Mouse (Mus musculus) C2C12 (cell line): ENCODE results near the gene Gm10260. TPM values are rescaled to one million over a fixed set of nuclear protein-coding genes. Genes with fewer than 3 reads are reported as not detected.

ENCODE experiments used
- H3K27me3 ChIP-seq: one replicate; pipeline ENCODE4 v1.6.1; 2011; ENCODE audit not compliant: control insufficient read depth, insufficient read depth, insufficient read length
- H3K36me3 ChIP-seq: one replicate; pipeline ENCODE4 v1.6.1; 2011; ENCODE audit not compliant: control insufficient read depth, insufficient read depth
- H3K4me3 ChIP-seq: one replicate; pipeline ENCODE4 v1.5.1; 2011; ENCODE audit warnings: mild to moderate bottlenecking, control low read depth; ENCODE audit not compliant: poor library complexity, insufficient read depth, severe bottlenecking
- H3K79me2 ChIP-seq: one replicate; pipeline ENCODE4 v1.6.1; 2011; ENCODE audit not compliant: control insufficient read depth, insufficient read depth
- H3K79me3 ChIP-seq: one replicate; pipeline ENCODE4 v1.6.1; 2011; ENCODE audit warnings: low read depth, control low read depth
- H3ac ChIP-seq: one replicate; pipeline ENCODE3; 2011; ENCODE audit warnings: low read depth; ENCODE audit not compliant: control insufficient read depth, insufficient read length
- CEBPB ChIP-seq: IDR thresholded peaks from one replicate; pipeline ENCODE4 v1.6.1; 2011; ENCODE audit warnings: low read depth, mild to moderate bottlenecking, control low read depth, moderate library complexity
- CTCF ChIP-seq: IDR thresholded peaks from one replicate; pipeline ENCODE4 v1.5.1; 2011; ENCODE audit not compliant: control insufficient read depth, insufficient read depth, insufficient read length
- FOSL1 ChIP-seq: IDR thresholded peaks from one replicate; pipeline ENCODE4 v1.8.0; 2011; ENCODE audit warnings: mild to moderate bottlenecking, low read length; ENCODE audit not compliant: poor library complexity, insufficient read depth, severe bottlenecking
- MAX ChIP-seq: IDR thresholded peaks from one replicate; pipeline ENCODE4 v1.6.1; 2011; ENCODE audit warnings: mild to moderate bottlenecking, control low read depth
- MYOD1 ChIP-seq: IDR thresholded peaks from one replicate; pipeline ENCODE4 v1.6.1; 2011; ENCODE audit warnings: low read depth; ENCODE audit not compliant: control insufficient read depth, insufficient read length
- MYOG ChIP-seq: IDR thresholded peaks from one replicate; pipeline ENCODE4 v1.6.1; 2011; ENCODE audit not compliant: control insufficient read depth, insufficient read length; ENCODE audit errors: extremely low read depth
- USF1 ChIP-seq: IDR thresholded peaks from one replicate; pipeline ENCODE4 v1.6.1; 2011; ENCODE audit warnings: low read depth, mild to moderate bottlenecking, control low read depth, moderate library complexity
- polyA plus RNA-seq: library from polyadenylated mRNA; unstranded; fragments of >200 nt; fragmentation: generic; extraction: Trizol; gene quantifications from one replicate; pipeline ENCODE4 v1.2.1, GENCODE M21; 2012; ENCODE audit warnings: missing spikeins

Gm10260 gene
- polyA plus RNA-seq, 1 experiment = 5,339 TPM

GRCm38 (mm10) chr13:97735931-97736330 is 24.5 kb downstream of the Gm10260 start:
- H3K79me3 ChIP-seq = no peaks in the 10 kb centered on the region
- no peak overlapping the region for H3ac ChIP-seq
- no peaks in the 10 kb centered on the region for H3K79me2 ChIP-seq
- TF ChIP-seq MYOG = no peak
- TF ChIP-seq CTCF = no peak
- no peak overlapping the region for H3K4me3 ChIP-seq
- H3K27me3 ChIP-seq = no peaks in the 10 kb centered on the region
- H3K36me3 ChIP-seq = no peaks in the 10 kb centered on the region

- Histone ChIP-seq H3K79me3 (no peaks in the 10 kb centered on the region), H3K4me3 (no peak overlapping the region), H3K36me3 (no peaks in the 10 kb centered on the region), H3K27me3 (no peaks in the 10 kb centered on the region), H3ac (no peak overlapping the region), H3K79me2 (no peaks in the 10 kb centered on the region)
- TF ChIP-seq CEBPB = no peak
- no peak for TF ChIP-seq FOSL1
- no peak for TF ChIP-seq MAX
- TF ChIP-seq MYOG = no peak
- no peak for TF ChIP-seq USF1
- TF ChIP-seq CTCF = no peak
These were observed 25.7 kb downstream of the Gm10260 start for GRCm38 (mm10) chr13:97734760-97735159.

GRCm38 (mm10) chr13:97725160-97725825 is 35.1 kb downstream of the Gm10260 start:
- TF ChIP-seq MYOD1 (no peak), MYOG (no peak)
- no peak overlapping the region for H3K4me3 ChIP-seq
- H3K27me3 ChIP-seq = no peaks in the 10 kb centered on the region

GRCm38 (mm10) chr13:97724551-97724950 is 35.9 kb downstream of the Gm10260 start:
- no peaks in the 10 kb centered on the region for H3K27me3 ChIP-seq
- no peak overlapping the region for H3K4me3 ChIP-seq
- H3K79me3 ChIP-seq = no peaks in the 10 kb centered on the region
- H3ac ChIP-seq = no peak overlapping the region
- TF ChIP-seq CTCF (no peak), USF1 (no peak), FOSL1 (no peak), MYOG (no peak), CEBPB (no peak), MAX (no peak)
- H3K36me3 ChIP-seq = no peaks in the 10 kb centered on the region
- H3K79me2 ChIP-seq = no peaks in the 10 kb centered on the region

More at GRCm38 (mm10) chr13:97725160-97725825, 35.1 kb downstream of the Gm10260 start:
- Histone ChIP-seq H3K36me3 (no peaks in the 10 kb centered on the region), H3K79me2 (no peaks in the 10 kb centered on the region), H3K79me3 (no peaks in the 10 kb centered on the region), H3ac (no peak overlapping the region)

- TF ChIP-seq CTCF (no peak), FOSL1 (no peak), MAX (no peak), MYOD1 (no peak), MYOG (no peak), USF1 (no peak), CEBPB (no peak)
- Histone ChIP-seq H3ac (no peak overlapping the region), H3K79me3 (no peaks in the 10 kb centered on the region), H3K36me3 (no peaks in the 10 kb centered on the region), H3K4me3 (no peak overlapping the region), H3K79me2 (no peaks in the 10 kb centered on the region), H3K27me3 (no peaks in the 10 kb centered on the region)
These were observed 47.7 kb downstream of the Gm10260 start for GRCm38 (mm10) chr13:97712506-97713275.

GRCm38 (mm10) chr13:97711510-97711909 is 48.9 kb downstream of the Gm10260 start:
- no peak for TF ChIP-seq CTCF
- TF ChIP-seq MAX = no peak
- no peak for TF ChIP-seq FOSL1
- no peak for TF ChIP-seq CEBPB
- no peak for TF ChIP-seq MYOD1
- no peak for TF ChIP-seq MYOG
- no peak for TF ChIP-seq USF1
- H3K27me3 ChIP-seq = no peaks in the 10 kb centered on the region

More at GRCm38 (mm10) chr13:97711510-97711909, 48.9 kb downstream of the Gm10260 start:
- H3K79me2 ChIP-seq = no peaks in the 10 kb centered on the region
- no peaks in the 10 kb centered on the region for H3K79me3 ChIP-seq
- H3K4me3 ChIP-seq = no peak overlapping the region
- H3K36me3 ChIP-seq = no peaks in the 10 kb centered on the region
- no peak overlapping the region for H3ac ChIP-seq
